ENCODE assay signal across 15 mouse cellular contexts in the genomic region with DNA sequence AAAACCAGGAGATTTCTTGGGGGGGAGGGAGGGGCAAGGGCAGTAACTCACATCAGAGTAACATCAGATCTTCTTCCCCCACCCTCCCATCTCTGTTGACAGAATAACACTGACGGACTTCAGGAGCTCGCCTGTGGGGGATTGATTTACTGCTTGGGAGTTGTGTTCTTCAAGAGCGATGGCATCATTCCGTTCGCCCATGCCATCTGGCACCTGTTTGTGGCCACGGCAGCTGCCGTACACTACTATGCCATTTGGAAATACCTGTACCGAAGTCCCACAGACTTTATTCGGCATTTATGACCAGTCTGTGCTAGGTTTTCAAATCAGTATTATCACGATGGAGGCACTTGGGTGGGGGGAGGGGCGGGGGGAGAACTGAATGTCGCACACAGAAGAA. TPM values are rescaled to one million over a fixed set of nuclear protein-coding genes. Genes with fewer than 3 reads are reported as not detected.
DNase-seq lines count a peak whose midpoint lies in the region; ATAC-seq lines count a peak whose summit lies in the region.
"Had no signal": no experiment of that assay in that cellular context is flagged by ENCODE, and none has a peak within 500 bp of the region (broad histone marks: within the 10 kb centered on the region; RNA-seq: fewer than 3 reads in every experiment).

No protein-coding gene starts in this region.

- ATAC-seq in cerebellum, adult (ENCODE audit: insufficient number of reproducible peaks, low FRiP score, low TSS enrichment) = no peak; the same call in 1 of the 2 replicates
- no peak for ATAC-seq in erythroid progenitor cell, adult 5-6 weeks (replicated peaks; ENCODE audit: low FRiP score, poor library complexity, severe bottlenecking)
- ATAC-seq: liver, postnatal 0 days; midbrain, embryonic 13.5 days had no signal

- DNase-seq in cerebellum, adult 11-12 months = peak; percentile 41
- DNase-seq in brain, adult 2 months (ENCODE audit: low read depth, low spot score) = peak; percentile 61
- DNase-seq in cerebellum, postnatal 10 days = peak; percentile 67 to 70
- peak; percentile 46 for DNase-seq in gastrocnemius, postnatal 10 days
- no peak for DNase-seq in urinary bladder, postnatal 36 days (ENCODE audit: low spot score in 2 of 2)
- no peak for DNase-seq in right cerebral cortex, postnatal 10 days (ENCODE audit: low spot score in 2 of 2)
- DNase-seq: heart, postnatal 10 days; kidney, adult 11 months; liver, postnatal 0 days; lung, postnatal 10 days; right cerebral cortex, postnatal 25 days; thymus, adult 2 months had no signal

RNA-seq across cellular contexts. Expression of a gene that starts 27.3 kb away (rescaled TPM):
- 10 to 100 TPM; 14.5 to 18.7 TPM for total RNA-seq in gastrocnemius, postnatal 10 days (2021)
- total RNA-seq in erythroid progenitor cell, adult 5-6 weeks (2015; ENCODE audit: low replicate concordance) = 6.3 and 6.8 TPM in 2 replicates
- 2.6 and 7.0 TPM in 2 replicates for total RNA-seq in erythroid progenitor cell, adult 5-6 weeks (2017; ENCODE audit: low replicate concordance)

Comparison
In these comparisons a context has a peak if more than half of its experiments do, and no peak if none do; other contexts are left out.
1. DNase-seq: peak in cerebellum, adult 11-12 months (single experiment), brain, adult 2 months (single experiment), cerebellum, postnatal 10 days (2 of 2) and gastrocnemius, postnatal 10 days (single experiment); none in urinary bladder, postnatal 36 days (0 of 2) and right cerebral cortex, postnatal 10 days (0 of 2).